Mouse (Mus musculus): ENCODE data around the gene Amh.

DNA sequence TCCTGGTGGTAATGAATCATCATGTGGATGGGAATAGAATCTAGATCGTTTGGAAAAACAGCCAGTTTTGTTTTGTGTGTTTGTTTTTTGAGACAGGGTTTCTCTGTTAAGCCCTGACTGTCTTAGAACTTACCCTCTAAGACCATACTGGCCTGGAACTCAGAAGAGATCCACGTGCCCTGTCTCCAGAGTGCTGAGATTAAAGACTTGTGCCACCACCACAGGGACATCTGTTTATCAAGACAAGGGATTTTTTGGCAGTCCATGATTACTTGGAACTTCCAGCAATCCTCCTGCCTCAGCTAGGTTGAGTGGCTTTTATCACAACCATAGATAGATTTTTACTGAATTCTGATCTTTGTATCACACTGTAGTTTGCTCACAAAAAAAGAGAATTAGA, 19.8 kb downstream of the Amh start:
- TF ChIP-seq CTCF (IDR thresholded peaks at IDR 0.05; ENCODE audit: borderline replicate concordance, insufficient read depth, low read length) = no peak
- TF ChIP-seq POLR2A (IDR thresholded peaks at IDR 0.05; ENCODE audit: low read depth, low read length) = no peak
